Mouse (Mus musculus) cortical plate, adult 2 months (tissue): ENCODE results near the gene Crocc. TPM values are rescaled to one million over a fixed set of nuclear protein-coding genes. Genes with fewer than 3 reads are reported as not detected.

Experiments used
- H3K27ac ChIP-seq: fragments of 200-500 bp; 2 replicates; pipeline ENCODE4 v1.5.1; 2012; ENCODE audit warnings: low read length, control low read depth, inconsistent platforms; ENCODE audit not compliant: insufficient read depth
- H3K4me1 ChIP-seq: fragments of 200-500 bp; 2 replicates; pipeline ENCODE4 v1.6.1; 2011; ENCODE audit warnings: low read length; ENCODE audit not compliant: control insufficient read depth, insufficient read depth
- H3K4me3 ChIP-seq: fragments of 200-500 bp; 2 replicates; pipeline ENCODE4 v1.5.1; 2011; ENCODE audit warnings: mild to moderate bottlenecking, low read length, control low read depth; ENCODE audit not compliant: insufficient read depth
- CTCF ChIP-seq: fragments of 200-500 bp; IDR thresholded peaks from 2 replicates; pipeline ENCODE4 v1.5.1; 2011; ENCODE audit warnings: mild to moderate bottlenecking, control low read depth, low read length; ENCODE audit not compliant: insufficient read depth; ENCODE audit errors: extremely low read depth
- POLR2A ChIP-seq: fragments of 200-500 bp; IDR thresholded peaks from 2 replicates; pipeline ENCODE4 v1.6.1; 2011; ENCODE audit warnings: mild to moderate bottlenecking, low read length, control low read depth; ENCODE audit not compliant: insufficient read depth; ENCODE audit errors: extremely low read depth
- polyA plus RNA-seq: library from polyadenylated mRNA; depleted of rRNA; stranded (reverse); fragments of >200 nt; gene quantifications from 2 replicates; pipeline ENCODE4 v1.2.3, GENCODE M21; 2012; rRNA removed

Gene Crocc
- polyA plus RNA-seq, 1 experiment, result 85.8 TPM

- H3K27ac ChIP-seq, result no peak overlapping the region
- no peak for TF ChIP-seq POLR2A
- peaks cover 4% of the 10 kb centered on the region for H3K4me1 ChIP-seq
- H3K4me3 ChIP-seq, result no peak overlapping the region
Observed at GRCm38 (mm10) chr4:140982808-140983207, 77.5 kb downstream of the Crocc start.

GRCm38 (mm10) chr4:140981605-140982004 lies 78.7 kb downstream of the Crocc start:
- TF ChIP-seq CTCF (peak; percentile 22; the same call in 1 of the 2 replicates), POLR2A (no peak)
- H3K4me3 ChIP-seq, result no peak overlapping the region
- no peaks in the 10 kb centered on the region for H3K4me1 ChIP-seq

GRCm38 (mm10) chr4:140977886-140978692 lies 82.3 kb downstream of the Crocc start:
- Histone ChIP-seq H3K4me3 (no peak overlapping the region), H3K4me1 (no peaks in the 10 kb centered on the region), H3K27ac (no peak overlapping the region)
- TF ChIP-seq CTCF, result no peak
- no peak for TF ChIP-seq POLR2A

More at GRCm38 (mm10) chr4:140981605-140982004, 78.7 kb downstream of the Crocc start:
- no peak overlapping the region for H3K27ac ChIP-seq

- H3K27ac ChIP-seq, result no peak overlapping the region
- H3K4me1 ChIP-seq, result no peaks in the 10 kb centered on the region
- H3K4me3 ChIP-seq, result no peak overlapping the region
- TF ChIP-seq CTCF, result no peak
Observed at GRCm38 (mm10) chr4:140977278-140977677, 83.1 kb downstream of the Crocc start.

- no peaks in the 10 kb centered on the region for H3K4me1 ChIP-seq
- H3K27ac ChIP-seq, result no peak overlapping the region
- TF ChIP-seq CTCF (no peak), POLR2A (no peak)
- no peak overlapping the region for H3K4me3 ChIP-seq
Observed at GRCm38 (mm10) chr4:140975356-140975755, 85.0 kb downstream of the Crocc start.

GRCm38 (mm10) chr4:140974408-140974807 lies 85.9 kb downstream of the Crocc start:
- H3K27ac ChIP-seq, result no peak overlapping the region
- TF ChIP-seq CTCF, result no peak
- TF ChIP-seq POLR2A, result no peak
- H3K4me1 ChIP-seq, result no peaks in the 10 kb centered on the region
- no peak overlapping the region for H3K4me3 ChIP-seq

GRCm38 (mm10) chr4:140971691-140972090 lies 88.7 kb downstream of the Crocc start:
- Histone ChIP-seq H3K4me3 (no peak overlapping the region), H3K4me1 (no peaks in the 10 kb centered on the region), H3K27ac (no peak overlapping the region)
- TF ChIP-seq CTCF (no peak), POLR2A (no peak)

- peaks cover 5% of the 10 kb centered on the region for H3K4me1 ChIP-seq
- H3K27ac ChIP-seq, result no peak overlapping the region
- no peak for TF ChIP-seq CTCF
- no peak for TF ChIP-seq POLR2A
- H3K4me3 ChIP-seq, result no peak overlapping the region
Observed at GRCm38 (mm10) chr4:140967386-140968159, 92.8 kb downstream of the Crocc start.

Other genes with a start within 250 kb of the Crocc start
- not detected in 2 replicates for gene Padi3, start 249.9 kb downstream of the Crocc start, polyA plus RNA-seq
- gene Padi1, start 214.8 kb downstream of the Crocc start, polyA plus RNA-seq, result 0.04 TPM in 1 of 2 replicates, not detected in the other
- gene Padi2, start 154.2 kb downstream of the Crocc start, polyA plus RNA-seq, result 19.4 and 19.7 TPM in 2 replicates
- 276 and 282 TPM in 2 replicates for gene Sdhb, start 99.3 kb downstream of the Crocc start, polyA plus RNA-seq
- gene Atp13a2, start 73.7 kb downstream of the Crocc start, polyA plus RNA-seq, result 180 and 187 TPM in 2 replicates
- gene Mfap2, start 50.1 kb downstream of the Crocc start, polyA plus RNA-seq, result 9.6 and 10.9 TPM in 2 replicates
- gene Necap2, start 17.8 kb upstream of the Crocc start, polyA plus RNA-seq, result 58.6 and 62.3 TPM in 2 replicates
- gene Spata21, start 27.8 kb upstream of the Crocc start, polyA plus RNA-seq, result 0.53 and 0.71 TPM in 2 replicates
- 18.0 and 19.4 TPM in 2 replicates for gene Szrd1, start 79.2 kb upstream of the Crocc start, polyA plus RNA-seq
- gene Fbxo42, start 87.4 kb upstream of the Crocc start, polyA plus RNA-seq, result 20.7 and 22.6 TPM in 2 replicates
- 3.0 and 3.3 TPM in 2 replicates for gene Rsg1, start 153.4 kb upstream of the Crocc start, polyA plus RNA-seq
- 11.8 and 13.2 TPM in 2 replicates for gene Arhgef19, start 178.9 kb upstream of the Crocc start, polyA plus RNA-seq
- 1.2 and 1.3 TPM in 2 replicates for gene Epha2, start 240.7 kb upstream of the Crocc start, polyA plus RNA-seq